Mouse (Mus musculus): ENCODE measurements around the gene Foxn3. TPM values are rescaled to one million over a fixed set of nuclear protein-coding genes. Genes with fewer than 3 reads are reported as not detected.
"Not testable (repeated sequence)": the region's sequence is repeated elsewhere in the genome, so short reads cannot be mapped to it uniquely, and the experiment has no call there.

Gene Foxn3
- polyA plus RNA-seq, 1 experiment from 2014 or later, result 18.6 TPM

DNA sequence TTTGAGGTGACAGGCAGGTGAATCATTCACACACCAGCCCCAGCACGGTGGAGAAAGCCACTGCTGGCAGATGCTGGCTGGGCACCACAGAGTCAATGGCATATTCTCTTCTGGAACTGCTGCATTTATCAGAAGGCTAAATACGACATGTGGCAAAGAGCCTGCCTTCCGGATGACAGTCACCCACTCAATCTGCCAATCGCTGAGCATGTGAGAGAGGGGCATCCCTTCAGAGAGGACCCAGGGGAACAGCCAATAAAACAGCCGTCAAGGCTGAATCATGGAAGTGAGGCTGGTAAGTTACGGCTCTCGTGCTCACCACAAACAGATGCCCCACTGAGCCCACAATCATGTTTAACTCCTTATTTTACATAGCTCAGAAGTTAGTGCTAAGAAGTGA, 366.4 kb downstream of the Foxn3 start:
- no peak for ATAC-seq (ENCODE audit: insufficient read depth)
- H3K9ac ChIP-seq, result no peak overlapping the region

DNA sequence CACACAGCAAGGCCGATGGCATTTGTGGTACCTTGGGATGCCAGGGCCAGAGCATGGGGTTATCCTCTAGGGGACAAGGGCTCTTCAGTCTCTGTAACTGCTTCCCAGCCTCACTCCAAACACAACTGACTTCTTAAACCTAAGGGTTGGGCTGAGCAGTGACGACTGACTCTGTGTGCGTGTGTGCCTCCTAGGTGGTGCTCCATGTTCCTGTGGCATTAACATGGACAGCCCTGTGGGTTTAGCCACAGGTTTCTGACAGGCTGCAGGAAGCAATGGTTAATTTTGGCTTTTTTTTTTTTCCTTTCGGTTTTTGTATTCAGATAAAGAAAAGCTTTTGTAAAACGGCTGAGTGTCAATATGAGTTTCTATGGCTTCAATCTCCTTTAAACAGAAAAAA, 367.7 kb downstream of the Foxn3 start:
- Histone ChIP-seq H3K4me2 (no peak overlapping the region), H3K27ac (replicated peaks) (no peak overlapping the region), H3K9me3 (replicated peaks) (no peaks in the 10 kb centered on the region), H3K4me3 (replicated peaks) (no peak overlapping the region), H3K4me1 (replicated peaks) (no peaks in the 10 kb centered on the region), H3K9ac (no peak overlapping the region), H3K27me3 (no peaks in the 10 kb centered on the region), H3K36me3 (replicated peaks) (peaks cover 12% of the 10 kb centered on the region)
- ATAC-seq (ENCODE audit: insufficient read depth), result no peak
- WGBS (ENCODE audit: insufficient replicate concordance), result 74% methylated on average over 5 of the region's 5 CpGs

More for the DNA sequence above, 366.4 kb downstream of the Foxn3 start:
- no peaks in the 10 kb centered on the region for H3K4me1 ChIP-seq (replicated peaks)
- H3K27me3 ChIP-seq, result no peaks in the 10 kb centered on the region
- H3K27ac ChIP-seq (replicated peaks), result no peak overlapping the region
- 71% methylated on average over 7 of the region's 7 CpGs for WGBS (ENCODE audit: insufficient replicate concordance)
- no peak overlapping the region for H3K4me3 ChIP-seq (replicated peaks)
- peaks cover 12% of the 10 kb centered on the region for H3K36me3 ChIP-seq (replicated peaks)
- no peaks in the 10 kb centered on the region for H3K9me3 ChIP-seq (replicated peaks)
- H3K4me2 ChIP-seq, result no peak overlapping the region

DNA sequence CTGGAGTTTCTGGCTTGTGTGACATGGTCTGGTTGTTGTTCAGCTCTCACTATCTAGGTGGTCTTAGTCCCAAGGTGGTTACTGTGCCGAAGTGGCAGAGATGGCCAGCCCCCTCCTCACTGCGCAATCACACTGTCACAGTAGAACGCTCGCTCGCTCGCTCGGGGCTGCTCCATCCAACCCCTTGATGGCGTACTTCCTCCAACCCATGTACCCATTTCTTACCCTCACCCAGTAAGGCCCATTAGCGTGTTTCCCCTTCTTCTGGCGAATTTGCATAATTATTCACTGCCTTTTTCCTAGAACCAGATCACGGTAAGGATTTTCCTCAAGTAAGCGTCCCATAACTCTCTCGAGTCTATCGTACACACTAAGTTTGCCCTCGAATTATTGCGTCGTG, 369.3 kb downstream of the Foxn3 start:
- peaks cover 12% of the 10 kb centered on the region for H3K36me3 ChIP-seq (replicated peaks)
- H3K27me3 ChIP-seq; H3K4me1 ChIP-seq (replicated peaks); H3K9me3 ChIP-seq (replicated peaks); H3K9ac ChIP-seq; H3K4me2 ChIP-seq; H3K4me3 ChIP-seq (replicated peaks); ATAC-seq (ENCODE audit: insufficient read depth); H3K27ac ChIP-seq (replicated peaks): not testable (repeated sequence)
- WGBS (ENCODE audit: insufficient replicate concordance), result 80% methylated on average over 17 of the region's 17 CpGs

DNA sequence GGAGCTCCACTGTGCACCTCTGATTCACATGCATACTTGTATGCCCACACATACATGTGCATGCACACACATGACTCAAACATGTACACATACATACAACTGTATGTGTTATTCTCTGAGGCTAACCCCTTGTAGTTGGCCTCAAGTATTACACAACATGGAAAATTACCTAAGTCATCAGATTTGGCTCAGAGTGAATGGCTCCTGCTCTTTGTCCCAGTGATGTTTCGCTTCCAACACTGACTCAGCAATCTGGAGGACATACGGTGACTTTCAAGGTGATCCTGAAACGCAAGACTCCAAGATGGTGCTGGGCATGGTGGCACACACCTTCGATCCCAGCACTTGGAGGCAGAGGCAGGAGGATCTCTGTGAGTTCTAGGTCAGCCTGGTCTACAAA, 375.7 kb downstream of the Foxn3 start:
- Histone ChIP-seq H3K9me3 (replicated peaks) (no peaks in the 10 kb centered on the region), H3K4me1 (replicated peaks) (no peaks in the 10 kb centered on the region), H3K27ac (replicated peaks) (no peak overlapping the region), H3K4me2 (no peak overlapping the region), H3K4me3 (replicated peaks) (no peak overlapping the region), H3K27me3 (no peaks in the 10 kb centered on the region), H3K9ac (no peak overlapping the region), H3K36me3 (replicated peaks) (no peaks in the 10 kb centered on the region)
- no peak for ATAC-seq (ENCODE audit: insufficient read depth)
- 67% methylated on average over 4 of the region's 4 CpGs for WGBS (ENCODE audit: insufficient replicate concordance)

DNA sequence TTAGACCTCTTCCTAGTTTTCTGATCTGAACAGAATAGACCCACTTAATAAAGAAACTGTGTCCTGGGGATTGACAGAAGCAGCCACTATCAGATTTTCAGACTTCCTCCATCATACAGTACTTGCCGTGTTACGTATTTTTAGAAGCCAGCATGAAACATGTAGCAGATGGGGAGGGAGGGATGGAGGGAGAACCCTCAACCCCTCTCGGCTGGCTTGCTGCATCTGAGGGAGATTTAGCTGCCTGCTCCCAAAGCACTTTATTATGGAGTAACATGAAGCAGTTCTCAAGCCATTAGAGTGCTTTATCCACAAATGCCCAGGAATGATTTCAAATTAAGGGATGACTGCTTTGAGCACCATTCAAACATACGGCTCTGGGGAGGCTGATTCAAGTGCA, 377.1 kb downstream of the Foxn3 start:
- ATAC-seq (ENCODE audit: insufficient read depth), result no peak
- WGBS (ENCODE audit: insufficient replicate concordance), result 48% methylated on average over 4 of the region's 4 CpGs
- no peaks in the 10 kb centered on the region for H3K4me1 ChIP-seq (replicated peaks)
- no peak overlapping the region for H3K27ac ChIP-seq (replicated peaks)
- no peak overlapping the region for H3K9ac ChIP-seq
- no peaks in the 10 kb centered on the region for H3K9me3 ChIP-seq (replicated peaks)
- H3K27me3 ChIP-seq, result no peaks in the 10 kb centered on the region
- H3K36me3 ChIP-seq (replicated peaks), result no peaks in the 10 kb centered on the region
- H3K4me2 ChIP-seq, result no peak overlapping the region
- H3K4me3 ChIP-seq (replicated peaks), result no peak overlapping the region

DNA sequence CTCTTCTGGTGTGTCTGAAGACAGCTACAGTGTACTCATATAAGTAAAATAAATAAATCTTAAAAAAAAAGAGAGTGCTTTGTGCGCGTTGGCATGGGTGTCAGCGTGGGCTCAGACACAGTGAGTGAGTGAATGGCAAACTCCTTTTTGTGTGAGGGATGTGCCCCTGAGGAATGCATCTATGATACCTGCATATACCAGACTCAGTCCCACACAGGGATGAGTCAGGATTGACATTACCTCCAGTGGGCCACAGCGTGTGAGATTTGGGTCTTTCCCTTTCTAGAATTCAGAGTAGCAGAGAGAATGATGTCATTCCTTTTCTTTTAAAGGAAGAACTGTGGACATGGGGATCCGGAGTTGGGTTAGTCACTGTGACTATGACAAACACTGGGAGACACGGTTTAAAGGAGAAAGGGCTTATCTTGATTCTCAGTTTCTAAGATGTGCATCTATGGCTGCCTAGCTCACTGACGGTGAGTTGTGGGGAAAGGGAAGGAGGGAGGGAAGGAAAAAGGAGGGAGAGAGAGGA, 380.1 kb downstream of the Foxn3 start:
- 67% methylated on average over 7 of the region's 7 CpGs for WGBS (ENCODE audit: insufficient replicate concordance)
- Histone ChIP-seq H3K4me3 (replicated peaks) (no peak overlapping the region), H3K36me3 (replicated peaks) (no peaks in the 10 kb centered on the region), H3K4me2 (no peak overlapping the region), H3K27me3 (no peaks in the 10 kb centered on the region), H3K4me1 (replicated peaks) (no peaks in the 10 kb centered on the region), H3K27ac (replicated peaks) (no peak overlapping the region), H3K9ac (no peak overlapping the region), H3K9me3 (replicated peaks) (no peaks in the 10 kb centered on the region)
- no peak for ATAC-seq (ENCODE audit: insufficient read depth)

DNA sequence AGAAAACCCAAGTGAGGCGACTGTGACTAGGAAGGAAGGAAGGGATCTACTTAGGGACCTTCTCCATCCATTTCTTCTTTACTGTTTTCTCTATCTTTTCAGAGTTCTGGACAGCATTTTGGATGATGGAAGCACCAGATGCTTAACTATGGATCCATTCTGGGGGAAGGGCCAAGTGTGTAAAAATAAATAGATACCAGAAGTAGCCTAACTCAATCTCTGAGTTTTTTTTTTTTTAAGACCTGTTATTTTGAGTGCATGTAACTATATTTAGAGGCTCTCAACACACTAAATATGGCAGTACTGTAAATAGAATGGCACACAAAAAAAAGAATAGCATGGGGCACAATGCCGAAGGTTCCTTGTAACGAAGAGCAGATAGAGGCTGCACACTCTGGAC, 381.0 kb downstream of the Foxn3 start:
- Histone ChIP-seq H3K36me3 (replicated peaks) (no peaks in the 10 kb centered on the region), H3K27me3 (no peaks in the 10 kb centered on the region), H3K9me3 (replicated peaks) (no peaks in the 10 kb centered on the region), H3K4me1 (replicated peaks) (no peaks in the 10 kb centered on the region), H3K27ac (replicated peaks) (no peak overlapping the region), H3K4me2 (no peak overlapping the region), H3K4me3 (replicated peaks) (no peak overlapping the region), H3K9ac (no peak overlapping the region)
- 67% methylated on average over 3 of the region's 3 CpGs for WGBS (ENCODE audit: insufficient replicate concordance)
- ATAC-seq (ENCODE audit: insufficient read depth), result no peak

DNA sequence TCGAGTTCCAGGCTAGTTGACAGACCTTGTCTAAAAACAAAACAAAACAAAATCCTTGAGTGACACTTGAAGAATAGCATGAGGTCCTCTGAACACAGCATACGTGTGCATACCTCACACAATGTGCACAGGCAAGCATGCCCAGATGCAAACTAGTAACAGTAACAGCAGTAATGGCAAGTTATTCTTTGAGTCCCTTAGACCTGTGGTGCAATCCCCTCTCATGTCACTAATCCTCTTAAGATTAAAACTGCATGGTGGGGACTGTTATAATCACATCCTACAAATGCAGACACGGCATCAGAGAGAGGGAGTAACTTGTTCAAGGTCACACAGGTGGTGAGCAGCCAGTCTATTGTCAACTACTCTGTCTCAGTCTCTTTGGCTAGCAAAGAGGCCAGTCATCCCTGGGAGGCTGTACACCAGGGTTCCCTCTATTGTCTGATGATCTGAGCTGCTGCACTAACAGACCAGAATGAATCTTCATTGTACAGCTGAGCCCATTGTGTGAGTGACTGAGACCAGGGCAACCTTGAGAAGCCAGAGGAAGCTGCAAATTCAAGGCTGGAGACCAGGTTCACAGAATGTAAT, 383.1 kb downstream of the Foxn3 start:
- WGBS (ENCODE audit: insufficient replicate concordance), result 57% methylated on average over 3 of the region's 3 CpGs
- ATAC-seq (ENCODE audit: insufficient read depth), result no peak
- no peak overlapping the region for H3K4me3 ChIP-seq (replicated peaks)
- H3K27ac ChIP-seq (replicated peaks), result no peak overlapping the region
- no peak overlapping the region for H3K4me2 ChIP-seq
- no peaks in the 10 kb centered on the region for H3K4me1 ChIP-seq (replicated peaks)
- H3K27me3 ChIP-seq, result no peaks in the 10 kb centered on the region
- no peaks in the 10 kb centered on the region for H3K36me3 ChIP-seq (replicated peaks)
- H3K9me3 ChIP-seq (replicated peaks), result no peaks in the 10 kb centered on the region
- H3K9ac ChIP-seq, result no peak overlapping the region

DNA sequence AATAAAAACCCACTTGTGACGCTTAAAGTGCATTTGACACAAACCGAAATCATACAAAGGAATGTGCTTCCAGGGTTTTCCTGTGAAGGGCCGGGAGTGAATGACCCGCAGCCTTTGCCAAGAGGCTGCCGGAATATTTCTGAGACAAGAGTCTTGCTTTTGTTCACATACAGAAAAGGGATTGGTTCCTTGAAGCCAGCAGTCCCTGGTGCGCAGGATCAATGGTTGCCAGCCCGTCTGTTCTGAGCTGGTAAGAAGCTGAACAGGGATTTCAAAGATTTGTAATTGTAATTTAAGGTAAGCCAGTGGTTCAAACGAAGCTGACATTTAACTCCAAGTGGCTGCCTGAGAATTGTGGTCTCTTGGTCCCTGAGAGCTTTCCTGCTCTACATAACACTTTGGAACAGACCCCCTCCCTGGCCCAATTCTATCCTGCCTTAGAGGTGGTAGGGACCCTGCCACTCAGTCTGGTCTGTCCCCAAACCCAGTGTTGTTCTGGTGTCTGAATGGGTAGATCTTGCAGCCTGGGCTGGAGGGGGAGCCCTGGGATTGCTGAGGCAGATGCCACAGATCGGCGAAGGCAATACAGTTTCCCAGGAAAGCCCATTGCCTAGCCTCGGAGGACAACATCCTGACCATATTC, 388.3 kb downstream of the Foxn3 start:
- ATAC-seq (ENCODE audit: insufficient read depth), result no peak
- no peak overlapping the region for H3K4me2 ChIP-seq
- no peaks in the 10 kb centered on the region for H3K27me3 ChIP-seq
- no peaks in the 10 kb centered on the region for H3K36me3 ChIP-seq (replicated peaks)
- H3K27ac ChIP-seq (replicated peaks), result no peak overlapping the region
- no peaks in the 10 kb centered on the region for H3K4me1 ChIP-seq (replicated peaks)
- no peak overlapping the region for H3K4me3 ChIP-seq (replicated peaks)
- 74% methylated on average over 11 of the region's 11 CpGs for WGBS (ENCODE audit: insufficient replicate concordance)
- no peak overlapping the region for H3K9ac ChIP-seq
- H3K9me3 ChIP-seq (replicated peaks), result no peaks in the 10 kb centered on the region

DNA sequence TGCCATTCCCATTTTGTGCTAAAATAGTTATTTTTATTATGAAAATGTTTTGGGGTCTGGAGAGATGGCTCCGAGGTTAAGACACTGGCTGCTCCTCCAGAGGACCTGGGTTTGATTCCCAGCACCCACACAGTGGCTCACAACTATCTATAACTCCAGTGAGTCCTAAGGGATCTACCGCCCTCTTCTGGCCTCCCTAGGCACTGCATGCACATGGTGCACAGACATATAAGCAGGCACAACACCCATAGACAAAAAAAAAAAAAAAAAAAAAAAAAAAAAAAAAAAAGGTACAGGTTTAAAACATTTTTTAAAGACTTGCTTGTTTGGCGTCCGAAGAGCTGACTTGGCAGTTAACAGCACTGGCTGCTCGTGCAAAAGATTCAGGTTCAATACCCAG, 391.2 kb downstream of the Foxn3 start:
- Histone ChIP-seq H3K4me3 (replicated peaks) (no peak overlapping the region), H3K27ac (replicated peaks) (no peak overlapping the region), H3K27me3 (no peaks in the 10 kb centered on the region), H3K36me3 (replicated peaks) (no peaks in the 10 kb centered on the region), H3K9me3 (replicated peaks) (no peaks in the 10 kb centered on the region), H3K4me1 (replicated peaks) (no peaks in the 10 kb centered on the region), H3K9ac (no peak overlapping the region), H3K4me2 (no peak overlapping the region)
- WGBS (ENCODE audit: insufficient replicate concordance), result 59% methylated on average over 5 of the region's 5 CpGs
- ATAC-seq (ENCODE audit: insufficient read depth), result no peak

DNA sequence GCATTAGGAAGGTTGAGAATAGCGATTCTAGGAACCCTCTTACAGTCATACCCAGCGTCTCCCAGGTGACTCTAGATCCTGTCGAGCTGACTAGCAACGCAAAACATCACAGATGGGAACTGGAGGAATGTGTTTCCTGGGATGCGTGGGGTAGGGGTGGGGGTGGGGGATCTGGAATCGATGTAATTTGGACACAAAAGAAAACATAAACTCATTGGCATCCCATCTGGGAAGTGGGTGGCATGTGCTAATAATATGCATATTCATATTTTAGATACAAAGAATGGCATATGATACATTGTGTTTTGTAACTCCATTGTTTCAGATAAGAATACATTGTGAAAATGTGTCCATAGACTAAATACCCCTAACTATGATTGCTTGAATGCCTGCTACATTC, 393.5 kb downstream of the Foxn3 start:
- ATAC-seq (ENCODE audit: insufficient read depth), result no peak
- Histone ChIP-seq H3K4me1 (replicated peaks) (no peaks in the 10 kb centered on the region), H3K4me3 (replicated peaks) (no peak overlapping the region), H3K9ac (no peak overlapping the region), H3K27me3 (no peaks in the 10 kb centered on the region), H3K36me3 (replicated peaks) (no peaks in the 10 kb centered on the region), H3K9me3 (replicated peaks) (no peaks in the 10 kb centered on the region), H3K27ac (replicated peaks) (no peak overlapping the region), H3K4me2 (no peak overlapping the region)
- 67% methylated on average over 6 of the region's 6 CpGs for WGBS (ENCODE audit: insufficient replicate concordance)

DNA sequence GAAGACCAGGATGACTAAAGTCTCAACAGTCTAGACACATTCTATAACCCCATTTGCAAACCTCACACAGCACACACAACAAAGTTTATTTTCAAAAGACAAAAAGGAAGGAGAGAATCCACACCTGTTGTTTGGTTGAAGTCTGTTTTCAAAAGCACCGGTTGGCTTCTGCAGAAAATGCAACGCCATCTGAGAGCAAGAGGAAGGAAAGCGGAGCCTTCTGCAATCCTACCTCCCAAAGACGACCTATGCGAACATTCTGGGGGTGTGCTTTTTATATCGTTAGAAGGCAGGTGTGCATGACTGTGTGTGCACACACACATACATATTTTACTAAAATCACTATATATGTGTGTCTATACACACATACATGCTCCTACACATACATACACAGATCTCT, 397.3 kb downstream of the Foxn3 start:
- H3K27ac ChIP-seq (replicated peaks), result no peak overlapping the region
- H3K4me2 ChIP-seq, result no peak overlapping the region
- no peaks in the 10 kb centered on the region for H3K4me1 ChIP-seq (replicated peaks)
- H3K27me3 ChIP-seq, result no peaks in the 10 kb centered on the region
- no peak for ATAC-seq (ENCODE audit: insufficient read depth)
- no peaks in the 10 kb centered on the region for H3K9me3 ChIP-seq (replicated peaks)
- no peak overlapping the region for H3K4me3 ChIP-seq (replicated peaks)
- H3K36me3 ChIP-seq (replicated peaks), result no peaks in the 10 kb centered on the region
- WGBS (ENCODE audit: insufficient replicate concordance), result 74% methylated on average over 6 of the region's 6 CpGs
- H3K9ac ChIP-seq, result no peak overlapping the region
